Mouse (Mus musculus): Measurements from ENCODE around the gene Ttc21a.

DNA sequence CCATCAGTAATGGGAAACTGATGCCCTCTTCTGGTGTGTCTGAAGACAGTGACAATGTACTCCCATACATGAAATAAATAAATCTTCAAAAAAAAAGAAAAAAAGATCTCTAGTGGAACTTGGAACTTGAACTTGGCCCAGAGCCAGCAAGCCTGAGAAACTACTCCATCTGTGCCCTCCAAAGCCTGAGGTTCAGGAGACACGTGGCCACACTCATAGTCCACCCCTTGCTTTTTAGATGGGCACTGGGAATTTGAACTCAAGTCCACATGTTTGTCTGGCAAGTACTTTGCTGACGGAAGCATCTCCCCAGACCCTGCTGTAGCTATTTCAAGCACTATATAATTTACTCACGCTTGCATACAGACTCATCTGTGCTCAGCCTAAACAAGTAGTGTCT lies 27.8 kb downstream of the Ttc21a start:
- TF ChIP-seq POLR2A (IDR thresholded peaks at IDR 0.05; ENCODE audit: borderline replicate concordance, insufficient read depth, low read length) (no peak), CTCF (IDR thresholded peaks at IDR 0.05; ENCODE audit: borderline replicate concordance, insufficient read depth, low read depth, low read length) (no peak)

Data from cerebellum, adult 2 months (tissue).